Mouse (Mus musculus) limb, embryonic 14.5 days (tissue): ENCODE measurements at regions not wholly inside any gene's neighbourhood (a gene's known extent, or its start where the extent isn't known, plus 50 kb on each side); places are given as distances from the start of the nearest gene placed in this dataset.

ENCODE experiments used
- ATAC-seq: fragments of 200-750 bp; cut with Nextera tagmentation; 2 replicates; pipeline ENCODE4 v1.8.0; 2017; ENCODE audit warnings: low read depth, moderate number of reproducible peaks, moderate TSS enrichment; ENCODE audit not compliant: low FRiP score
- DNase-seq: peaks from one replicate; pipeline ENCODE4 v3.0.0-alpha.2; 2015; ENCODE audit warnings: low spot score
- H3K27ac ChIP-seq: fragments of 300-500 bp; sonication (generic); replicated peaks from 2 replicates; pipeline ENCODE4 v1.5.1; 2014; ENCODE audit warnings: low read depth, mild to moderate bottlenecking, low read length, moderate library complexity, mixed read lengths
- H3K27me3 ChIP-seq: fragments of 300-500 bp; sonication (generic); 2 replicates; pipeline ENCODE4 v1.6.1; 2014; ENCODE audit warnings: low read length, mixed read lengths; ENCODE audit not compliant: control insufficient read depth, insufficient read depth
- H3K36me3 ChIP-seq: fragments of 300-500 bp; sonication (generic); 2 replicates; pipeline ENCODE4 v1.6.1; 2014; ENCODE audit warnings: mild to moderate bottlenecking, low read length, moderate library complexity, mixed read lengths; ENCODE audit not compliant: control insufficient read depth, insufficient read depth
- H3K4me1 ChIP-seq: fragments of 300-500 bp; sonication (generic); 2 replicates; pipeline ENCODE4 v1.6.1; 2014; ENCODE audit warnings: antibody characterized with exemption, low read length, mixed read lengths; ENCODE audit not compliant: control insufficient read depth, insufficient read depth
- H3K4me2 ChIP-seq: fragments of 300-500 bp; sonication (generic); replicated peaks from 2 replicates; pipeline ENCODE4 v1.6.1; 2014; ENCODE audit warnings: low read depth, mild to moderate bottlenecking, low read length, moderate library complexity; ENCODE audit not compliant: severe bottlenecking
- H3K4me3 ChIP-seq: fragments of 300-500 bp; sonication (generic); replicated peaks from 2 replicates; pipeline ENCODE4 v1.5.1; 2014; ENCODE audit warnings: low read length
- H3K9ac ChIP-seq: fragments of 300-500 bp; sonication (generic); 2 replicates; pipeline ENCODE4 v1.6.1; 2014; ENCODE audit warnings: mild to moderate bottlenecking, low read depth, low read length, moderate library complexity; ENCODE audit not compliant: severe bottlenecking
- H3K9me3 ChIP-seq: fragments of 300-500 bp; sonication (generic); 2 replicates; pipeline ENCODE4 v1.6.1; 2016; ENCODE audit warnings: low read length; ENCODE audit not compliant: control insufficient read depth
- POLR2A ChIP-seq: fragments of 200-500 bp; IDR thresholded peaks from 2 replicates; pipeline ENCODE4 v1.8.0; 2012; ENCODE audit warnings: inconsistent platforms, mild to moderate bottlenecking, moderate library complexity, borderline replicate concordance; ENCODE audit not compliant: insufficient read depth, insufficient read length; ENCODE audit errors: extremely low read depth
- whole genome bisulfite sequencing: fragments of 180-500 bp; shearing (Covaris S2); extraction: QIAGEN DNeasy Blood & Tissue Kit; methylation state at CpG from one replicate; pipeline ENCODE4 v1.1.7; 2014; 5-methylcytosine and 5-hydroxymethylcytosine counted together

GRCm38 (mm10) chr3:58054726-58055125 lies 206.8 kb upstream of the Pfn2 start:
- WGBS: 79% methylated on average over 7 of the region's 7 CpGs
- H3K9me3 ChIP-seq: no peaks in the 10 kb centered on the region
- no peak overlapping the region for H3K4me2 ChIP-seq
- H3K4me1 ChIP-seq: no peaks in the 10 kb centered on the region
- no peak overlapping the region for H3K27ac ChIP-seq
- H3K4me3 ChIP-seq: no peak overlapping the region
- no peaks in the 10 kb centered on the region for H3K27me3 ChIP-seq
- H3K9ac ChIP-seq: no peak overlapping the region
- TF ChIP-seq POLR2A: no peak
- DNase-seq (no peak), ATAC-seq (no peak)
- no peaks in the 10 kb centered on the region for H3K36me3 ChIP-seq

GRCm38 (mm10) chr3:58055181-58055580 lies 207.3 kb upstream of the Pfn2 start:
- Histone ChIP-seq H3K9ac (no peak overlapping the region), H3K27me3 (no peaks in the 10 kb centered on the region), H3K4me3 (no peak overlapping the region), H3K36me3 (no peaks in the 10 kb centered on the region), H3K27ac (no peak overlapping the region), H3K4me2 (no peak overlapping the region), H3K9me3 (no peaks in the 10 kb centered on the region), H3K4me1 (no peaks in the 10 kb centered on the region)
- TF ChIP-seq POLR2A: no peak
- 91% methylated on average over 4 of the region's 4 CpGs for WGBS
- ATAC-seq (no peak), DNase-seq (no peak)

- Histone ChIP-seq H3K9ac (no peak overlapping the region), H3K27ac (no peak overlapping the region), H3K4me1 (no peaks in the 10 kb centered on the region), H3K9me3 (no peaks in the 10 kb centered on the region), H3K27me3 (no peaks in the 10 kb centered on the region), H3K4me2 (no peak overlapping the region), H3K36me3 (no peaks in the 10 kb centered on the region), H3K4me3 (no peak overlapping the region)
- DNase-seq (no peak), ATAC-seq (no peak)
- WGBS: 61% methylated on average over 10 of the region's 10 CpGs
- no peak for TF ChIP-seq POLR2A
Measured at GRCm38 (mm10) chr3:58056191-58057063, 208.5 kb upstream of the Pfn2 start.

GRCm38 (mm10) chr3:58057064-58057396 lies 209.2 kb upstream of the Pfn2 start:
- no peak for TF ChIP-seq POLR2A
- Histone ChIP-seq H3K36me3 (no peaks in the 10 kb centered on the region), H3K4me1 (no peaks in the 10 kb centered on the region), H3K9ac (no peak overlapping the region), H3K27ac (no peak overlapping the region), H3K9me3 (no peaks in the 10 kb centered on the region), H3K4me3 (no peak overlapping the region), H3K27me3 (no peaks in the 10 kb centered on the region), H3K4me2 (no peak overlapping the region)
- ATAC-seq: no peak
- DNase-seq: no peak
- 98% methylated on average over 2 of the region's 2 CpGs for WGBS

- Histone ChIP-seq H3K27ac (no peak overlapping the region), H3K9me3 (no peaks in the 10 kb centered on the region), H3K4me2 (no peak overlapping the region), H3K36me3 (no peaks in the 10 kb centered on the region), H3K4me1 (no peaks in the 10 kb centered on the region), H3K4me3 (no peak overlapping the region), H3K9ac (no peak overlapping the region), H3K27me3 (no peaks in the 10 kb centered on the region)
- TF ChIP-seq POLR2A: no peak
- ATAC-seq (no peak), DNase-seq (no peak)
- 70% methylated on average over 10 of the region's 10 CpGs for whole genome bisulfite sequencing
Measured at GRCm38 (mm10) chr3:58058134-58058533, 210.3 kb upstream of the Pfn2 start.
